Mouse (Mus musculus): ENCODE results near the gene Emid1. TPM values are rescaled to one million over a fixed set of nuclear protein-coding genes. Genes with fewer than 3 reads are reported as not detected.
A peak's percentile ranks its signal among the peaks of the same experiment; 100 is the strongest.

Emid1 gene
- total and polyA plus RNA-seq, 3 experiments, result 0.16 TPM; not detected in 2

GRCm38 (mm10) chr11:5172861-5173260 is 20.8 kb upstream of the Emid1 start:
- Histone ChIP-seq H3K4me3 (ENCODE audit: low read depth, low read length) (no peak overlapping the region), H3K36me3 (replicated peaks) (no peaks in the 10 kb centered on the region), H3K4me1 (ENCODE audit: insufficient read depth, low read depth, low read length) (no peaks in the 10 kb centered on the region; the same call in 1 of the 2 replicates), H3K9me3 (replicated peaks) (peaks cover 17% of the 10 kb centered on the region), H3K27me3 (ENCODE audit: insufficient read depth, low read length) (peaks cover 24% of the 10 kb centered on the region)
- DNase-seq (ENCODE audit: low spot score) (no peak), ATAC-seq (ENCODE audit: extremely low read depth, insufficient number of reproducible peaks, low FRiP score, poor library complexity, severe bottlenecking) (no peak)
- no peak for TF ChIP-seq POLR2AphosphoS5 (IDR thresholded peaks at IDR 0.05; ENCODE audit: insufficient replicate concordance, low read depth, low read length)
- no peak for TF ChIP-seq CTCF (IDR thresholded peaks at IDR 0.05; ENCODE audit: low read depth, low read length)
- no peak for TF ChIP-seq GATA1 (IDR thresholded peaks at IDR 0.05; ENCODE audit: borderline replicate concordance, low read length)

- Histone ChIP-seq H3K4me3 (ENCODE audit: low read depth, low read length) (no peak overlapping the region), H3K36me3 (replicated peaks) (no peaks in the 10 kb centered on the region), H3K9me3 (replicated peaks) (peaks cover 17% of the 10 kb centered on the region), H3K4me1 (ENCODE audit: insufficient read depth, low read depth, low read length) (no peaks in the 10 kb centered on the region; the same call in 1 of the 2 replicates), H3K27me3 (ENCODE audit: insufficient read depth, low read length) (peaks cover 13% of the 10 kb centered on the region; the same call in 1 of the 2 replicates)
- ATAC-seq (ENCODE audit: extremely low read depth, insufficient number of reproducible peaks, low FRiP score, poor library complexity, severe bottlenecking), result no peak
- TF ChIP-seq TAL1 (conservative IDR thresholded peaks at IDR 0.05; ENCODE audit: low read depth, low read length) (no peak), POLR2AphosphoS5 (IDR thresholded peaks at IDR 0.05; ENCODE audit: insufficient replicate concordance, low read depth, low read length) (no peak), GATA1 (IDR thresholded peaks at IDR 0.05; ENCODE audit: borderline replicate concordance, low read length) (no peak), CTCF (IDR thresholded peaks at IDR 0.05; ENCODE audit: low read depth, low read length) (no peak), GATA2 (IDR thresholded peaks at IDR 0.05; ENCODE audit: borderline replicate concordance, low read depth, low read length) (no peak)
- no peak for DNase-seq (ENCODE audit: low spot score)
Observed at GRCm38 (mm10) chr11:5167311-5167710, 15.3 kb upstream of the Emid1 start.

- ATAC-seq (ENCODE audit: extremely low read depth, insufficient number of reproducible peaks, low FRiP score, poor library complexity, severe bottlenecking) (no peak), DNase-seq (ENCODE audit: low spot score) (no peak)
- TF ChIP-seq GATA1 (IDR thresholded peaks at IDR 0.05; ENCODE audit: borderline replicate concordance, low read length) (no peak), GATA2 (IDR thresholded peaks at IDR 0.05; ENCODE audit: borderline replicate concordance, low read depth, low read length) (no peak), POLR2AphosphoS5 (IDR thresholded peaks at IDR 0.05; ENCODE audit: insufficient replicate concordance, low read depth, low read length) (no peak), CTCF (IDR thresholded peaks at IDR 0.05; ENCODE audit: low read depth, low read length) (no peak), TAL1 (conservative IDR thresholded peaks at IDR 0.05; ENCODE audit: low read depth, low read length) (no peak)
- H3K27me3 ChIP-seq (ENCODE audit: insufficient read depth, low read length), result peaks cover 15% of the 10 kb centered on the region; the same call in 1 of the 2 replicates
- H3K9me3 ChIP-seq (replicated peaks), result peaks cover 24% of the 10 kb centered on the region
- no peaks in the 10 kb centered on the region for H3K36me3 ChIP-seq (replicated peaks)
- no peaks in the 10 kb centered on the region; the same call in 1 of the 2 replicates for H3K4me1 ChIP-seq (ENCODE audit: insufficient read depth, low read depth, low read length)
- no peak overlapping the region for H3K4me3 ChIP-seq (ENCODE audit: low read depth, low read length)
Observed at GRCm38 (mm10) chr11:5165471-5165916, 13.4 kb upstream of the Emid1 start.

GRCm38 (mm10) chr11:5164310-5164709 is 12.3 kb upstream of the Emid1 start:
- Histone ChIP-seq H3K4me1 (ENCODE audit: insufficient read depth, low read depth, low read length) (no peaks in the 10 kb centered on the region; the same call in 1 of the 2 replicates), H3K4me3 (ENCODE audit: low read depth, low read length) (no peak overlapping the region), H3K36me3 (replicated peaks) (no peaks in the 10 kb centered on the region), H3K27me3 (ENCODE audit: insufficient read depth, low read length) (peaks cover 19% of the 10 kb centered on the region), H3K9me3 (replicated peaks) (peaks cover 18% of the 10 kb centered on the region)
- TF ChIP-seq GATA2 (IDR thresholded peaks at IDR 0.05; ENCODE audit: borderline replicate concordance, low read depth, low read length) (no peak), GATA1 (IDR thresholded peaks at IDR 0.05; ENCODE audit: borderline replicate concordance, low read length) (no peak), CTCF (IDR thresholded peaks at IDR 0.05; ENCODE audit: low read depth, low read length) (no peak), TAL1 (conservative IDR thresholded peaks at IDR 0.05; ENCODE audit: low read depth, low read length) (no peak), POLR2AphosphoS5 (IDR thresholded peaks at IDR 0.05; ENCODE audit: insufficient replicate concordance, low read depth, low read length) (no peak)
- DNase-seq (ENCODE audit: low spot score), result no peak
- no peak for ATAC-seq (ENCODE audit: extremely low read depth, insufficient number of reproducible peaks, low FRiP score, poor library complexity, severe bottlenecking)

- TF ChIP-seq GATA1 (IDR thresholded peaks at IDR 0.05; ENCODE audit: borderline replicate concordance, low read length) (no peak), TAL1 (conservative IDR thresholded peaks at IDR 0.05; ENCODE audit: low read depth, low read length) (no peak), GATA2 (IDR thresholded peaks at IDR 0.05; ENCODE audit: borderline replicate concordance, low read depth, low read length) (no peak), CTCF (IDR thresholded peaks at IDR 0.05; ENCODE audit: low read depth, low read length) (no peak), POLR2AphosphoS5 (IDR thresholded peaks at IDR 0.05; ENCODE audit: insufficient replicate concordance, low read depth, low read length) (no peak)
- no peak overlapping the region for H3K4me3 ChIP-seq (ENCODE audit: low read depth, low read length)
- no peaks in the 10 kb centered on the region; the same call in 1 of the 2 replicates for H3K4me1 ChIP-seq (ENCODE audit: insufficient read depth, low read depth, low read length)
- ATAC-seq (ENCODE audit: extremely low read depth, insufficient number of reproducible peaks, low FRiP score, poor library complexity, severe bottlenecking) (no peak), DNase-seq (ENCODE audit: low spot score) (no peak)
- peaks cover 10% of the 10 kb centered on the region for H3K9me3 ChIP-seq (replicated peaks)
- H3K36me3 ChIP-seq (replicated peaks), result no peaks in the 10 kb centered on the region
- peaks cover 19% of the 10 kb centered on the region for H3K27me3 ChIP-seq (ENCODE audit: insufficient read depth, low read length)
Observed at GRCm38 (mm10) chr11:5163421-5163820, 11.4 kb upstream of the Emid1 start.

- ATAC-seq (ENCODE audit: extremely low read depth, insufficient number of reproducible peaks, low FRiP score, poor library complexity, severe bottlenecking) (no peak), DNase-seq (ENCODE audit: low spot score) (peak; percentile 16)
- no peaks in the 10 kb centered on the region for H3K36me3 ChIP-seq (replicated peaks)
- no peaks in the 10 kb centered on the region for H3K4me1 ChIP-seq (ENCODE audit: insufficient read depth, low read depth, low read length)
- peaks cover 6% of the 10 kb centered on the region for H3K9me3 ChIP-seq (replicated peaks)
- H3K27me3 ChIP-seq (ENCODE audit: insufficient read depth, low read length), result peaks cover 30% of the 10 kb centered on the region
- H3K4me3 ChIP-seq (ENCODE audit: low read depth, low read length), result no peak overlapping the region
- TF ChIP-seq GATA2 (IDR thresholded peaks at IDR 0.05; ENCODE audit: borderline replicate concordance, low read depth, low read length) (no peak), CTCF (IDR thresholded peaks at IDR 0.05; ENCODE audit: low read depth, low read length) (peak; percentile 30; the same call in 1 of the 2 replicates)
Observed at GRCm38 (mm10) chr11:5160722-5161485, 8.8 kb upstream of the Emid1 start.

Measured in G1E (cell line).